Mouse (Mus musculus) monocyte, adult 5-6 weeks (primary cell): ENCODE results near the gene Ptcra. TPM values are rescaled to one million over a fixed set of nuclear protein-coding genes. Genes with fewer than 3 reads are reported as not detected.
"Not testable (repeated sequence)": the region's sequence is repeated elsewhere in the genome, so short reads cannot be mapped to it uniquely, and the experiment has no call there.

Experiments used
- ATAC-seq: fragments of 153-309, 156-312 bp; replicated peaks from 2 replicates; pipeline ENCODE4 v1.8.0; 2017; ENCODE audit warnings: mild to moderate bottlenecking; ENCODE audit not compliant: low TSS enrichment, insufficient number of reproducible peaks, severe bottlenecking, poor library complexity, low FRiP score
- total RNA-seq: library from RNA; stranded (forward); fragments of 200-1000, 200-491, 200-594 nt; gene quantifications from 3 replicates; pipeline ENCODE4 v1.2.3, GENCODE M21; 2017

Gene Ptcra
- total RNA-seq, 1 experiment from 2014 or later = 0.38 TPM

DNA sequence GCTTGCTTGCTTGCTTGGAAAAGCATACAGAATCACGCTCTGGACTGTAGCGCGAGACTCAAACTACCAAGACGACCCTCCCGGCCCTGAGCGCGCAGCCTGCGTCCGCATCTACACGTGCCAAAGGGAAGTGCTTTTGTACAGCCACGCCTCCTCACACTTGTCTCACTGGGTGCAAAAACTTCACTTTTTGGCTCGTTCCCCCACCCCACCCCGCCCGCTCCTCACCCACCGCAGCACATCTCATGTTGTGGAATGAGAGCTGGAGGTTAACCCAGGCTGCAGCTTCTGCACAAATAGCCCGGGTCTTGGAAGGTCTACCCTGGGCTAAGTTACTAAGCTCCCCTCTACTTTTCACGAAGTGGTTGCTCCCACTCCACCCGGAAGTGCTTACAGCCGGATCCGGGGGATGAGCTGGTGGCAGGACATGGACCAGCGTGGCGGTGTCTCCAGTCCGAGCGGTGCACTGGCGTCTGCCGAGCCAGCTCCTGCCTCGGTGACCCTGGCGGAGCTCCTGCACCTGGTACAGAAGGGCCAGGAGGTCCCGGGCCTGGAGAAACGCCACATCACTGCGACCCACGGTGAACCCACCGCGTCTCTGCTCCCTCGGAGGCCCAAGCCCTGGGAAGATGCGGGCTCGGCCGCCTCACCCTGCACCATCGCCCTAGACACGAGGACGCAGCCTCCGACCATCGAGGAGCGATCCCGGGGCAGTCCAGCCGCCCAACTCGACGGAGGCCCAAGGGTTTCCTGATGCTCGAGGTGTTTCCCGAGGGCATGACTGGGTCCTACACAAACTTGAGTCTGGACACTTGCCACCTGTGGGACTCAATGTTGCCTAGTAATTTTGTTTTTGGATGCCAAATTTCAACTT is 9.1 kb upstream of the Ptcra start, which contains the start of gene 2310039H08Rik:
2310039H08Rik (plus strand) TSS at position 232 of the 874 bp plus-strand sequence.
- ATAC-seq = peak; percentile 90

DNA sequence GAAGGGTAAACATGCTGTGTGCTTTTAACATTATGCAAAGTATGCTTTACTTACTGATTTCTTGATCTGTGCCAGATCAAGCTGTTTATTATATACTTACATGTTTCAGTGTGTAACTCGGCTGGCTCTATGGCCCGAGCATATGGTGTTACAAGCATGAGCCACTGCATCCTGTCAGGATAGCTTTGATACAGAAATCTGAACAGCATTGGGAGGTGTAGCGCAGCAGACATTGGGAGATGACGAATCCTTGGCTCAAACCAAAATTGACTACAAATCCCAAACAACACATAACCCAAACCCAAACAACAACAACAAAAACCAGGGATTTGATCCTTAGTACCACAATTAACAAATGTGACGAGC is 8.5 kb upstream of the Ptcra start:
- no peak for ATAC-seq

DNA sequence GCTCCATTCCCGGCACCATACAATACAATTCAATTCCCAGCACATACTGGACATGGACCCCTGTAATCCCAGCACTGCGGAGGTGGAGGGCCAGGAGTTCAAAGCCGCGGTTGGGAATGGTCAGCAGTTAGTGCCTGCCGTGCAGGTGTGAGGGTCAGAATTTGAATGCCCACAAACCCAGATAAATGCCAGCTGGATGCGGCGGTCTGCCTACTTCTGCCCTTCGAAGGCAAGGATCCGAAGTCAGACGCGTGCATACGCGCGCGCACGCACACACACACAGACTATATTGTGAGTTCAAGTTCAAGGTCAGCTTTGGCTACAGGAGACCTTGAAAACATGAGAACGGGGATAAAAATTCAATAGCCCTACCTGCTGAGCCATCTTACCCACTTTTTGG is 8.1 kb upstream of the Ptcra start:
- ATAC-seq = no peak

DNA sequence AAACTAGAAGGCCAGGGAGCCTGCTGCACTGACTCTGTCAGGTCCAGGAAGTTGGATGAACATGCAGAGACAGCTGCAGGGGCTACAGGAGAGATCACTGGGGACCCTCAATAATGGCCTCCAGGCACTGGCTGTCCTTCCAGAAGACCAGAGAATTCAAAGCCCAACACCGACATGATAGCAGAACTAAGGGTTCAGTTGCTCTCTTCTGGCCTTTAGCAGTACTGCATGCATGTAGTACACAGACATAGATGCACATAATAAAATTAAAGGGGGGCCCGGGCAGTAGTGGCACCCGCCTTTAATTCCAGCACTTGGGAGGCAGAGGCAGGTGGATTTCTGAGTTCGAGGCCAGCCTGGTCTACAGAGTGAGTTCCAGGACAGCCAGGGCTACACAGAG is 7.5 kb upstream of the Ptcra start:
- ATAC-seq = no peak

DNA sequence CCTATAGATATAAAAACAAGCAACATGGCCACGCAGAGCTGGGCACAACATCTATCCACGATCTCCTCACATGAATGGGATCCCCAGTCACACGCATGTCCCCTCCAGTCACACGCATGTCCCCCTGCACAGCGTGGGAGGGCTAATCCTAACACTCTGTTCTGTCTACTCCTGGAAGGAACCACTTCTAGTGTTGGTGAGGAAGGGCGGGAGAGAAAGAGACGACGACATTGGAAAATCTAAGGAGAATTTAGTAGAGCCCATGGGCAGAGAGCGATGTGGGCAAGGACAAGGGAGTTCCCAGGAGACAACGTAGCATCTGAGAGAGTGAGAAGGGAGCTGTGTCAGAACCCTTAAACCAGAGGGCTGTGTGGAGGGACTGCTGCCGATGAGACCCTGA is 7.0 kb upstream of the Ptcra start:
- no peak for ATAC-seq

DNA sequence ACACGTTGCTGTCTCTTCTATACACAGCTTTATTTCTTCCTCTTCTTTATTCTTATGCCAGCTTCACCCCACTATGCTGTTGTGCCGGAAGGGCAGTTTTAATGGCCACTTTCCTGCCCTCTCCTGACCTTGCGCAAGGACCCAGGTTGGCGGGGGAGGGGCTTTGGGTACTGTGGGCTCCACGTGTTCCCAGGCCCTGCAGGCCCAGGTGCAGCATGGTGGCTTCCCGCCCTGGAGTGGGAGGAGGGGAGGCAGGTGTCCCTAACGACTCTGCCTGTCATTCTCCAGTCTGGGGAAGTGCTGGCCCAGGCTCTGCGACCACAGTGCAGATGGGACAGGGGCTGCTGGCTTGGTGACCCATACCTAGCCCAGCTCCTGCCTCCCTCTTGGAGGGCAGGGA is 4.4 kb upstream of the Ptcra start:
- ATAC-seq = no peak

DNA sequence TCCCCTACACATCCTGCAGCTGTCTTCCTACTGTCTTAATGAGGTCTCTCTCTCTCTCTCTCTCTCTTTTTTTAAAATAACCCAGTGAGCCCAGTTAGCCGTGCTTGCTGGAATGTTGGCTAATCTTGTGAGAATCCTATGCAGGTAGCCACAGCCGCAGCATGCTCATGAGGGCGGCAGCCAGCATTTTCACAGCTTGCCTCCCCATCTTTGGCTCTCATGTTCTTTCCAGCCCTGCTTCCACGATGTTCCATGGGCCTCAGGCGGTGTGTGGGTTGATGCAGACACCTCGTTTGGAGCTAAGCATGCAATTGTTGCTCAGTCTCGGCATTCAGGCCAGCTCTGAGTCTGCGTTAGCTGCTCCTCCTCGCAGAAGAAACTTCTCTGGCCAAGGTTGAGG is 1.4 kb upstream of the Ptcra start:
- ATAC-seq = not testable (repeated sequence)

DNA sequence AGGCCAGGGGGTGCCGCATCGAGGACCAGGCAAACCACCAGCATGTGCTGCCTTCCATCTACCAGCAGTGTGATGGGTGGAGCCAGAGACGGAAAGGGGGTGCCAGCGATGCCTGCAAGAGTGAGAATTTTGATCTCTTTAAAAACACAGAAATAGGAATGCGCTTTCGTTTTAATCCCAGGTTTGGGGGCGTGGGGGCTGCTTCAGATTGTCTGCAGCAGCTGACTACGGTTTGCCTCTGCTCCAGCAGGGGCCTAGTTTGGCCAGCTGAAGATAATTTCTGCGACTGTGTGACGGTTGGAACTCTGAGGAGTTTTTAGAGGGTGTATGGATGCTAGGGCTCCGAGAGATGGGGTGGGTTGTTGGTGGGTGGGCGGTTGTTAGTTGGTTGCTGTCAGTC is 4.8 kb downstream of the Ptcra start:
- ATAC-seq = no peak

DNA sequence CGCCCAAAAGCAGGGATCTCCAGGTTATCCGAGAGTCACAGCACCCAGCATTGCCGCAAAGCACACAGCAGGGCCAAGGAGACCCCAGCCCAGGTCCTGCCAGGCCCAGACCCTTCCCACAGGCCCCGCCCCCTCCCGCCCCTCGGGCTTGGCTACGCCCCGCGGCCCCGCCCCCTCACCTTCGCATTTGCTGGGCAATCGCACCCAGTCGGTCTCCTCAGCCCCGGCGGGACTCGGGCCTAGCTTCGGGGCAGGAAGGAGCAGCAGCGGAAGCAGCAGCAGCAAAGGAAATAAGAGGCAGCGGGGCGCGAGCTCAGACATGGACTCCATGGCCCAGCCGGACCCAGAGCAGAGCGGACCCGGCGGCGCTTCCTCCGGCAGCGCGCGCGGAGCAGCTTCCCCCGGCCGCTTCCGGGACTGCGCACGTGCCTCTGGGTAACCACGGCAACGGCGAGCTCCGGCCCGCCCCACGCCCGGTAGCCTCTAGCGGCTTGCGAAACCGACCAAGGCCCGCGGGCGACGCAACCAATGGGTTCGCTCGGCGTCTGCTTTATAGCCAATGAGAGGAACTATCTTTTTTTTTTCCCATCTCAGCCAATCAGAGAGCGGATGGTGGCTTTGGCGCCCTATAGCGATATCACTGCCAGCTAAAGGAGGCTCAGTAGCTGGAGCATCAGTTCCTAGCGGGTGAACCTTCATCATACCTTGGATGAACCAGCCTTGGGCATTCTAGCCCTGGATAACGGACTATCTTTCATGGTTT is 11.5 kb downstream of the Ptcra start, which contains the start of gene Cnpy3:
Cnpy3 (minus strand) TSS at position 421 of the 763 bp plus-strand sequence.
- ATAC-seq = peak; percentile 91

DNA sequence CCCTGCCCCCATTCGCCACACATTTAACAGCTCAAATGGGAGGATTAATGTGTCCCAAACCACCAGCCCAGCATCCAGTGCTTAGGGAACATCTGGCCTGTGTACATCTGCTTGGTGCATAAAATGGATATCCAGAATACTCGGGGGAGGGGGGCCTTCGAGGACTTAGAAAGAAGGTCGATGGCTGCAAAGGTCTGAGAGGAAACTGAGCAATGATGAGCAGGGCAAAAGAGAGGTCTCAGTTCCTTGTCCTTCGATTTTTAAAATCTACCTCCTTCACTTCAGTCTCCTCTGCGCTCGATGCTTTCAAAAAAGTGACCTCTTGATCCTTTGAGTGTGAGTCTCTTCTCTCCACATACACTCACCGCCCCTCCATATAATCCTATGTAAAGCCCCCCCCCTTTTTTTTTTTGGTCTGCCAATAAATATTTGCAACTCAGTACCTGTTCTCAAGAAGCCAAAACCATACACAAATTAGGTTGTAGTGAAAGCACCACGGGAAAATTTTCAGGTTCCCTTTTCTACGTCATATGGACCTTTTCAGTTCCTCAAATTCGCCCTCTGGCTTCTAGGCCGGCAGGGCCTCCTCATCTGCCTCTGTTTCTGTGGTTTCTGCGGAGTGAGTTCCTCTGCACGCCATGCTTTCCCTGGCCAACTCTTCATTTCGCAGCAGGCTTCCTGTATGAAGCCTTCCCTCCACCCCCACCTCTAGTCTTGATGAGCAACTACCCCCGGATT is 12.3 kb downstream of the Ptcra start:
- peak; percentile 83 for ATAC-seq

DNA sequence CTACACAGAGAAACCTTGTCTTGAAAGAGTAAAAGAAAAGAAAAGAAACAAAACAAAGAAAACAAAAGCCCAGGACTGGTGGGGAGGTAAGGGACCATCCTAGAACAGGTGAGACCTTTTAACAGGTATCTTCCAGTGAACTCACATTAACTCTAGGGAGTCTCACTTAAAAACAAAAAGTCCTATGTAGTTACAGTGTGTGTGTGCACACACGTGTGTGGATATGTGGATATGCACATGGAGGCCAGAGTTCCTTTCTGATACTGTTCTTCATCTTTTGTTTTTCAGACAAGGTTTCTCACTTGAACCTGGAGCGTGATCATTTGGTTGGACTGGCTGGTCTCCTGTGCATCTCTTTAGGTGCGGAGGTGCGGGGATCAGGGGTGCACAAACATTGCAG is 12.9 kb downstream of the Ptcra start:
- ATAC-seq = no peak

DNA sequence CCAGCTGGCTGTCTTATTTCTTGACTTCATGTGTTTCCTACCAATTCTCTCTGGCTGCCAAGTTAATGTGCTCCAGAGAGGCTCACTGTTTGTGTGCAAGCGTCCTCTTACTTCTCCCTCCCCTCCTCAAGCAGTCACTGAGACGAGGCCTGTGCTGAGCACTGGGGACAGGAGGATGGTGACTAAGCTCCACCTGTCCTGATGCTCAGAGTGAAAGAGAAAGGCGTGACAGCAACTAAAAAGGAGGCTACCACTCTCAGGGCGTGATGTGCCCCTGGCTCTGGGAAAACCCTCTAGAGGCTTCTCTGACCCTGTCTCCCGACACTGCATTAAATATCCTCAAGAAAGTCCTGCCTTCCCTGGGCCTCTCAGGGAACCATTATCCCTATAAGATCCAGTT is 14.2 kb downstream of the Ptcra start:
- no peak for ATAC-seq

DNA sequence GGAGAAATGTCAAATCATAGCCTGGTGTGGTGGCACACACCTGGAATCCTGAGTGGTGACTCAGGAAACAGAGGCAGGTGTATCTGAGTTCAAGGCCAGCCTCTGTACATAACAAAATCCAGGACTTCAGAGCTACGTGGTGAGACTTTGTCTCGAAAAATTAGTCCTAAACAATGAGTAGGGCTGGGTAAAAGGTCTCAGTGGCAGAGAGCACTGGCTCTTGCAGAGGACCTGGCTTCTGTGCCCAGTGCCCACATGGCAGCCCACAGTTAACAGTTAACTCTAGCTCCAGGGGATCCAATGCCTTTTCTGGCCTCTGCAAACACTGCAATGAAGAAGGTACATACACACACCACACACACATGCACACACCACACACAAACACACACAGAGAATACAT is 15.7 kb downstream of the Ptcra start:
- no peak for ATAC-seq

DNA sequence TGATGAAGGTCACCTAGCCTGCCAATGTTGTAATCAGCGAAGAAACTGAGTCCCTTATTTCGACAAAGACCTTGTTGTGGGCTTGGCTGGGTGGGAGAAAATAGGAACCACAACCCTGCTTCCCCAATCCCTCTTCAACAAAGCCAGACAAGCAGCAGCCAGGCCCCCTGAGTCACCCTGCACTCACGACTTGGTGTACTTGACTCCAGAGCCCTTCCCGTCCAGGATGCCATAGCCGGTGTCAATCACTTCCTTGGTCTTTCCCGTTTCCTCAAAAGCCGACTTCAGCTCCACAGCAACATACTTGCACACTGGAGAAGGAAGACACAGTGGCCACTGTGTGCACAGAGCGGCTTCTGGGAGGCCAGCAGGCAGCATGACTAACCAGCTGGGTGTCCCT is 16.3 kb downstream of the Ptcra start:
- ATAC-seq = no peak

DNA sequence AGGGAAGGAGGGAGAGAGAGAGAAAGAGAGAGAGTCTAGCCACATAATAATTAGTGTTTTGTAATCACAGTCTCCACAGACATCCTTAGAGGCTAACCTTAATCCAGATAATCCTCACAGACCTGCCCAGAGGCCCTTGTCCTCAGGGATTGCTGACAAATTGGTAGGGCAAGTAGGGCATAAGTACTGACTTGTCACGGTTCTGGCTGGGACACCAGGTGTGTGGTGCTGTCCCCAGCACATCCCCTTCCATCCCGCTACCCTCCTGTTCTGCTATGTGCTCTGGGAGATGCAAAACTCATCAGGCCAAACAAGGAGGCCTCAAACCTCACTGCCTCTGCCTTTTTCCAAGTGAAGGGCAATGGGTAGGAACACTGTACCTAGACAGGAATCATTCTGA is 18.0 kb downstream of the Ptcra start:
- no peak for ATAC-seq

DNA sequence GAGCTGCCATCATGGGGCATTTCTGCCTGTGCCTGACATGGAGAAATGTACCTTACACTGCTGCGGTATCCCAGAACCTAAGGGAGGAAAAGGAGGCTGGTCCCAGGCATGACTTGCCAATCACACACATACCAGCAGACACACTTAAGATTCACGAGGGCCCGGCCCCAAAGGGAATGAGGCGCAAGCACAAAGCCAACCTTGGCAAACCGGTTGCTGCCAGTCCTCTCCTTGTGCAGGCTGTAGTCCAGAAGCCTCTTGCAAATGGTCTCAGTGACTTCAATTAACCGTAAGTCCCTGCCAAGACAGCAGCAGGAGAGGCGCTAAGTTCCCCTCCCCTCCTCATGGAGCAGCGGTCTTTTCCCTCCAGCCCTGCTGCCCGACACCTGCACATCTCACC is 20.5 kb downstream of the Ptcra start:
- ATAC-seq = no peak

DNA sequence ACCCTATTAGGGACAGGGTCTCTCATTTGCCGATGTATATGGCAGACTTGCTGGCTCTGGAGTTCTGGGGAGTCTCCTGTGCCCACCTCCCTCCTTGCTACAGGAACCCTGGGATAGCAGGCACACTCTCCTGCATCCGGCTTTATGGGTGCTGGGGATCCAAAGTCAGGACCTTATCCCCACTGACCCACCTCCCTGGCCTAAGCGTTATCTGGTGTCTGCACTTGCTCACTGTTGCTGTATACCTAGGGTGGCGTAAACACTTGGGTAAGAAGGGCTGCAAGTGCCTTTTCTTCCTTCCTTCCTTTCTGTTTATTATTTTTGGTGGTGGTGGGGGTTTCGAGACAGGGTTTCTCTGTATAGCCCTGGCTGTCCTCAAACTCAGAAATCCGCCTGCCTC is 22.2 kb downstream of the Ptcra start:
- ATAC-seq = no peak

DNA sequence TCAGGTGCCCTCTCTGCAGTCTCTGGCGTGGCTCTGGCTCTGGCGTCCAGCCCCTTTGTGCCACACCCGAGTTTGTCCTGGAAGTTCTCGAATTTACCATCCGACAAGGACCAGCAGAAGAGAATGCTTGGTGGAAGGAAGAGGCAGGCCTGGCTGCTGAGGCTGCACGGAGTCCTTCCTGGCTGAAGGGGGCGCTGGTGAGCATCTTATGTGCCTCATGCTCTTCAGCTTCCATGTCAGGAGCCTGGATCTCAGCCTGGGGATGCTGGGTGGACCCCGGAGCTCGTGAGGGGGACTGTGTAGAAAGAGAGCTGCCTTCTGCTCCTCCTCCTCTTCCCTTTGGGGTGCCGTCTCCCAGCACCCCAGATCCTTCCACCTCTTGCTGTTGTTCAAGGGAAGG is 27.4 kb downstream of the Ptcra start:
- ATAC-seq = peak; percentile 59; the same call in 1 of the 2 replicates

DNA sequence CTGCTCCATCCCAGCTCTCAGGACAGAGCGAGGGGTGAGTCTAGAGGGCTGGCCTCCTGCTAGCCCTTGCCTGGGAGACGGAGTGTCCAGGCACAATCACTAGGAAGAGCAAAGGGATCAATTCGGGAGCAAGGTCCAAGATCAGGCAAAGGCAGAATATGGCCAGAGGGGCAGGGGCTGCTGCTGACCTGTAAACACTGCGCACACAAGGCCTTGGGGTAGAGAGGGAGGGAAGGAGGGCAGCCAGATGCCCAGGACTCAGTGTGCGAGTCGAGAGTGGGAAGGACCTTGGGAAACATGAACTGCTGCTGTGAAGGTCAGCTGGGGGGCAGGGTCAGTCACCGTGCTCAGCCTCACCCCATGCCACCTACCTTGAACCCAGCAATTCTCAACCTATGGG is 28.2 kb downstream of the Ptcra start:
- no peak for ATAC-seq
